Mouse (Mus musculus): ENCODE measurements around the gene Armh3. TPM values are rescaled to one million over a fixed set of nuclear protein-coding genes. Genes with fewer than 3 reads are reported as not detected.

Armh3 gene
- polyA plus RNA-seq, 1 experiment from 2014 or later, result 18.8 TPM

- H3K36me3 ChIP-seq, result peaks cover 61% of the 10 kb centered on the region
- no peak for ATAC-seq (replicated peaks; ENCODE audit: low FRiP score)
- no peak overlapping the region for H3K4me3 ChIP-seq (replicated peaks)
- H3K9ac ChIP-seq, result no peak overlapping the region
- no peak overlapping the region for H3K27ac ChIP-seq
- H3K4me2 ChIP-seq, result no peak overlapping the region
- no peaks in the 10 kb centered on the region for H3K9me3 ChIP-seq (replicated peaks)
- H3K27me3 ChIP-seq, result no peaks in the 10 kb centered on the region
- no peaks in the 10 kb centered on the region; the same call in 1 of the 2 replicates for H3K4me1 ChIP-seq
- 82% methylated on average over 2 of the region's 2 CpGs for WGBS
These were observed 50.5 kb downstream of the Armh3 start for GRCm38 (mm10) chr19:45947764-45948163.

- ATAC-seq (replicated peaks; ENCODE audit: low FRiP score), result no peak
- H3K36me3 ChIP-seq, result peaks cover 61% of the 10 kb centered on the region
These were observed 51.0 kb downstream of the Armh3 start for GRCm38 (mm10) chr19:45947286-45947685.

GRCm38 (mm10) chr19:45946541-45946940, 51.7 kb downstream of the Armh3 start:
- 90% methylated on average over 9 of the region's 9 CpGs for WGBS
- no peak overlapping the region for H3K27ac ChIP-seq
- H3K36me3 ChIP-seq, result peaks cover 55% of the 10 kb centered on the region
- H3K4me2 ChIP-seq, result no peak overlapping the region
- no peaks in the 10 kb centered on the region for H3K27me3 ChIP-seq
- H3K9me3 ChIP-seq (replicated peaks), result no peaks in the 10 kb centered on the region
- H3K4me1 ChIP-seq, result no peaks in the 10 kb centered on the region; the same call in 1 of the 2 replicates
- no peak overlapping the region for H3K9ac ChIP-seq
- H3K4me3 ChIP-seq (replicated peaks), result no peak overlapping the region
- no peak for ATAC-seq (replicated peaks; ENCODE audit: low FRiP score)

More at GRCm38 (mm10) chr19:45947286-45947685, 51.0 kb downstream of the Armh3 start:
- 95% methylated on average over 2 of the region's 2 CpGs for WGBS
- Histone ChIP-seq H3K27ac (no peak overlapping the region), H3K27me3 (no peaks in the 10 kb centered on the region), H3K9me3 (replicated peaks) (no peaks in the 10 kb centered on the region), H3K4me2 (no peak overlapping the region), H3K4me3 (replicated peaks) (no peak overlapping the region), H3K4me1 (no peaks in the 10 kb centered on the region; the same call in 1 of the 2 replicates), H3K9ac (no peak overlapping the region)

GRCm38 (mm10) chr19:45945986-45946385, 52.3 kb downstream of the Armh3 start:
- no peaks in the 10 kb centered on the region; the same call in 1 of the 2 replicates for H3K4me1 ChIP-seq
- H3K27ac ChIP-seq, result no peak overlapping the region
- no peak overlapping the region for H3K4me2 ChIP-seq
- no peaks in the 10 kb centered on the region for H3K27me3 ChIP-seq
- ATAC-seq (replicated peaks; ENCODE audit: low FRiP score), result no peak
- no peaks in the 10 kb centered on the region for H3K9me3 ChIP-seq (replicated peaks)
- no peak overlapping the region for H3K9ac ChIP-seq
- no peak overlapping the region for H3K4me3 ChIP-seq (replicated peaks)
- WGBS, result 90% methylated on average over 2 of the region's 2 CpGs
- H3K36me3 ChIP-seq, result peaks cover 53% of the 10 kb centered on the region

- no peaks in the 10 kb centered on the region for H3K27me3 ChIP-seq
- no peaks in the 10 kb centered on the region; the same call in 1 of the 2 replicates for H3K4me1 ChIP-seq
- peaks cover 47% of the 10 kb centered on the region for H3K36me3 ChIP-seq
- H3K4me3 ChIP-seq (replicated peaks), result no peak overlapping the region
- ATAC-seq (replicated peaks; ENCODE audit: low FRiP score), result no peak
- WGBS, result 82% methylated on average over 4 of the region's 4 CpGs
- H3K9ac ChIP-seq, result no peak overlapping the region
- H3K9me3 ChIP-seq (replicated peaks), result no peaks in the 10 kb centered on the region
- no peak overlapping the region for H3K4me2 ChIP-seq
- H3K27ac ChIP-seq, result no peak overlapping the region
These were observed 54.5 kb downstream of the Armh3 start for GRCm38 (mm10) chr19:45943758-45944157.

GRCm38 (mm10) chr19:45938064-45938463, 60.2 kb downstream of the Armh3 start:
- ATAC-seq (replicated peaks; ENCODE audit: low FRiP score), result no peak
- 0 out of 2 replicates have a peak overlapping the region, but pooled peaks have one; percentile 41 for H3K27ac ChIP-seq
- H3K36me3 ChIP-seq, result peaks cover 23% of the 10 kb centered on the region
- H3K9me3 ChIP-seq (replicated peaks), result no peaks in the 10 kb centered on the region
- H3K27me3 ChIP-seq, result no peaks in the 10 kb centered on the region
- WGBS, result 29% methylated on average over 3 of the region's 3 CpGs
- no peak overlapping the region for H3K4me2 ChIP-seq
- H3K9ac ChIP-seq, result no peak overlapping the region
- peaks cover 7% of the 10 kb centered on the region for H3K4me1 ChIP-seq
- H3K4me3 ChIP-seq (replicated peaks), result no peak overlapping the region

- no peak overlapping the region for H3K9ac ChIP-seq
- peaks cover 28% of the 10 kb centered on the region for H3K36me3 ChIP-seq
- no peak overlapping the region for H3K4me2 ChIP-seq
- WGBS, result 31% methylated on average over 9 of the region's 9 CpGs
- no peaks in the 10 kb centered on the region for H3K9me3 ChIP-seq (replicated peaks)
- no peaks in the 10 kb centered on the region for H3K27me3 ChIP-seq
- 0 out of 2 replicates have a peak overlapping the region, but pooled peaks have one; percentile 41 for H3K27ac ChIP-seq
- no peak overlapping the region for H3K4me3 ChIP-seq (replicated peaks)
- H3K4me1 ChIP-seq, result peaks cover 7% of the 10 kb centered on the region
- no peak for ATAC-seq (replicated peaks; ENCODE audit: low FRiP score)
These were observed 60.8 kb downstream of the Armh3 start for GRCm38 (mm10) chr19:45937530-45937929.

GRCm38 (mm10) chr19:45927236-45927635, 71.1 kb downstream of the Armh3 start:
- Histone ChIP-seq H3K27me3 (no peaks in the 10 kb centered on the region), H3K27ac (no peak overlapping the region), H3K4me3 (replicated peaks) (no peak overlapping the region), H3K36me3 (peaks cover 52% of the 10 kb centered on the region), H3K4me1 (no peaks in the 10 kb centered on the region), H3K9ac (no peak overlapping the region), H3K9me3 (replicated peaks) (no peaks in the 10 kb centered on the region), H3K4me2 (no peak overlapping the region)
- no peak for ATAC-seq (replicated peaks; ENCODE audit: low FRiP score)
- WGBS, result 84% methylated on average over 5 of the region's 5 CpGs

GRCm38 (mm10) chr19:45926342-45926741, 71.9 kb downstream of the Armh3 start:
- Histone ChIP-seq H3K4me3 (replicated peaks) (no peak overlapping the region), H3K27ac (no peak overlapping the region), H3K36me3 (peaks cover 50% of the 10 kb centered on the region), H3K9me3 (replicated peaks) (no peaks in the 10 kb centered on the region), H3K4me1 (no peaks in the 10 kb centered on the region), H3K4me2 (no peak overlapping the region), H3K27me3 (no peaks in the 10 kb centered on the region), H3K9ac (no peak overlapping the region)
- no peak for ATAC-seq (replicated peaks; ENCODE audit: low FRiP score)
- 88% methylated on average over 8 of the region's 8 CpGs for WGBS

- WGBS, result 73% methylated on average over 9 of the region's 9 CpGs
- ATAC-seq (replicated peaks; ENCODE audit: low FRiP score), result no peak
- no peaks in the 10 kb centered on the region for H3K9me3 ChIP-seq (replicated peaks)
These were observed 77.8 kb downstream of the Armh3 start for GRCm38 (mm10) chr19:45920299-45921090.

GRCm38 (mm10) chr19:45918406-45918805, 79.9 kb downstream of the Armh3 start:
- H3K4me1 ChIP-seq, result no peaks in the 10 kb centered on the region
- ATAC-seq (replicated peaks; ENCODE audit: low FRiP score), result no peak
- WGBS, result 94% methylated on average over 6 of the region's 6 CpGs
- H3K4me2 ChIP-seq, result no peak overlapping the region
- H3K9ac ChIP-seq, result no peak overlapping the region
- no peak overlapping the region for H3K4me3 ChIP-seq (replicated peaks)
- no peaks in the 10 kb centered on the region for H3K9me3 ChIP-seq (replicated peaks)
- H3K27ac ChIP-seq, result no peak overlapping the region
- H3K27me3 ChIP-seq, result no peaks in the 10 kb centered on the region
- peaks cover 28% of the 10 kb centered on the region for H3K36me3 ChIP-seq

More at GRCm38 (mm10) chr19:45920299-45921090, 77.8 kb downstream of the Armh3 start:
- H3K27me3 ChIP-seq, result no peaks in the 10 kb centered on the region
- no peak overlapping the region for H3K4me2 ChIP-seq
- H3K9ac ChIP-seq, result no peak overlapping the region
- no peak overlapping the region for H3K4me3 ChIP-seq (replicated peaks)
- no peak overlapping the region for H3K27ac ChIP-seq
- peaks cover 34% of the 10 kb centered on the region for H3K36me3 ChIP-seq
- H3K4me1 ChIP-seq, result no peaks in the 10 kb centered on the region

GRCm38 (mm10) chr19:45917856-45918255, 80.4 kb downstream of the Armh3 start:
- H3K9me3 ChIP-seq (replicated peaks), result no peaks in the 10 kb centered on the region
- no peak overlapping the region for H3K4me3 ChIP-seq (replicated peaks)
- H3K4me2 ChIP-seq, result no peak overlapping the region
- H3K36me3 ChIP-seq, result peaks cover 26% of the 10 kb centered on the region
- WGBS, result 78% methylated on average over 3 of the region's 3 CpGs
- ATAC-seq (replicated peaks; ENCODE audit: low FRiP score), result no peak
- no peaks in the 10 kb centered on the region for H3K4me1 ChIP-seq
- no peak overlapping the region for H3K9ac ChIP-seq
- no peak overlapping the region for H3K27ac ChIP-seq
- no peaks in the 10 kb centered on the region for H3K27me3 ChIP-seq

Data from kidney, embryonic 15.5 days (tissue).